Mouse (Mus musculus): ENCODE results near the gene Proser2. TPM values are rescaled to one million over a fixed set of nuclear protein-coding genes. Genes with fewer than 3 reads are reported as not detected.

Proser2 gene
- polyA plus RNA-seq, 1 experiment from 2014 or later: 2.8 TPM

GRCm38 (mm10) chr2:6162366-6163040 is 32.5 kb upstream of the Proser2 start:
- H3K9ac ChIP-seq (ENCODE audit: low read length): no peak overlapping the region
- WGBS: 73% methylated on average over 6 of the region's 6 CpGs
- no peak overlapping the region for H3K4me3 ChIP-seq (ENCODE audit: low read depth, low read length)
- ATAC-seq (replicated peaks; ENCODE audit: low FRiP score) (no peak), DNase-seq (ENCODE audit: low spot score) (no peak)
- H3K27ac ChIP-seq (ENCODE audit: low read depth, low read length): no peak overlapping the region
- no peaks in the 10 kb centered on the region for H3K27me3 ChIP-seq (ENCODE audit: control insufficient read depth, insufficient read depth, low read length)
- no peaks in the 10 kb centered on the region for H3K9me3 ChIP-seq (ENCODE audit: control insufficient read depth, low read length)
- H3K4me2 ChIP-seq (ENCODE audit: low read depth, low read length, severe bottlenecking): no peak overlapping the region
- H3K36me3 ChIP-seq (ENCODE audit: control insufficient read depth, insufficient read depth, low read length): no peaks in the 10 kb centered on the region
- H3K4me1 ChIP-seq (replicated peaks; ENCODE audit: control insufficient read depth, insufficient read depth, low read length): no peaks in the 10 kb centered on the region

DNA sequence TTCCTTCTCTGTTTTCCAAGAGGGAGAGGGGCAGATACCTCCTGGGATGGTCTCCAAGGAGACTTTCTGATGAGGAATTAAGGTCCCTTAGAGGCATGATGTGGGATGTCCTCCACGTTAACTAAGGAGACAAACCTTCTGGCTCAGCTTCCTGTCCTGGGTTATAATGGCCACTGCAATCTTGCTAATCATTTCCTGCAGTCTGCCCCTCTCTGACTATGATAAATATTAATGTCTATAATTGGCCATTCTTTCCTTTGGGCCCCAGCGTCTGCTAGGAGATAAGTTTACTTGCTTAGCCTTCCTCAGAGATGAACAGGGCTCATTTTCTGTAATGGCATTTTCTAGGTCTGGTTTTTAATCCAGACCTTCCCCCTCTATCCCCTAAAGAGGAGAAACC is 29.7 kb upstream of the Proser2 start:
- Histone ChIP-seq H3K4me2 (ENCODE audit: low read depth, low read length, severe bottlenecking) (no peak overlapping the region), H3K9me3 (ENCODE audit: control insufficient read depth, low read length) (no peaks in the 10 kb centered on the region), H3K36me3 (ENCODE audit: control insufficient read depth, insufficient read depth, low read length) (no peaks in the 10 kb centered on the region), H3K9ac (ENCODE audit: low read length) (no peak overlapping the region), H3K4me3 (ENCODE audit: low read depth, low read length) (no peak overlapping the region), H3K27ac (ENCODE audit: low read depth, low read length) (no peak overlapping the region), H3K27me3 (ENCODE audit: control insufficient read depth, insufficient read depth, low read length) (no peaks in the 10 kb centered on the region), H3K4me1 (replicated peaks; ENCODE audit: control insufficient read depth, insufficient read depth, low read length) (no peaks in the 10 kb centered on the region)
- DNase-seq (ENCODE audit: low spot score) (no peak), ATAC-seq (replicated peaks; ENCODE audit: low FRiP score) (no peak)
- WGBS: 72% methylated on average over 2 of the region's 2 CpGs

- Histone ChIP-seq H3K36me3 (ENCODE audit: control insufficient read depth, insufficient read depth, low read length) (no peaks in the 10 kb centered on the region), H3K4me1 (replicated peaks; ENCODE audit: control insufficient read depth, insufficient read depth, low read length) (no peaks in the 10 kb centered on the region), H3K9me3 (ENCODE audit: control insufficient read depth, low read length) (no peaks in the 10 kb centered on the region), H3K9ac (ENCODE audit: low read length) (no peak overlapping the region), H3K27ac (ENCODE audit: low read depth, low read length) (no peak overlapping the region), H3K27me3 (ENCODE audit: control insufficient read depth, insufficient read depth, low read length) (no peaks in the 10 kb centered on the region), H3K4me2 (ENCODE audit: low read depth, low read length, severe bottlenecking) (no peak overlapping the region), H3K4me3 (ENCODE audit: low read depth, low read length) (no peak overlapping the region)
- ATAC-seq (replicated peaks; ENCODE audit: low FRiP score) (no peak), DNase-seq (ENCODE audit: low spot score) (no peak)
- 94% methylated on average over 9 of the region's 9 CpGs for WGBS
These were observed 29.2 kb upstream of the Proser2 start for GRCm38 (mm10) chr2:6159219-6159618.

DNA sequence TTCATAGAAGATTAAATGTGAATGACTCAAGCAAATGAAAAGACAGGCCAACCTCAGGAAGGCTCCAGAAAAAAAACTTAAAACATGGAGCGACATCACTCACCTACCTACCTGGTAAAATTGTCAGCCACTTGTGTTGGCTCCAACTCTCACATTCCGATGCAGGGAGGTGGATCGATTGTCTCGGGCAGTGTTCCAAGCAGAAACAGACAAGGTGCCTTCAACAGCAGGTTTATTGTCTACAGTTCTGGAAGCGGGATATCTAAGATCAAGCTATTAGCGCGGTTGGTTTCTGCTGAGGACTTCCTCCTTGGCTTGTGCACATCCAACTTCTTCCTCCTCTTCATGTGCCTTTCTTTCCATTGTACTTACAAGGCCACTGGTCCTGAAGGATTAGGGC is 27.6 kb upstream of the Proser2 start:
- H3K36me3 ChIP-seq (ENCODE audit: control insufficient read depth, insufficient read depth, low read length): no peaks in the 10 kb centered on the region
- H3K27ac ChIP-seq (ENCODE audit: low read depth, low read length): no peak overlapping the region
- no peak for DNase-seq (ENCODE audit: low spot score)
- no peaks in the 10 kb centered on the region for H3K4me1 ChIP-seq (replicated peaks; ENCODE audit: control insufficient read depth, insufficient read depth, low read length)
- no peaks in the 10 kb centered on the region for H3K9me3 ChIP-seq (ENCODE audit: control insufficient read depth, low read length)
- H3K27me3 ChIP-seq (ENCODE audit: control insufficient read depth, insufficient read depth, low read length): no peaks in the 10 kb centered on the region
- WGBS: 90% methylated on average over 7 of the region's 7 CpGs
- ATAC-seq (replicated peaks; ENCODE audit: low FRiP score): no peak
- H3K4me2 ChIP-seq (ENCODE audit: low read depth, low read length, severe bottlenecking): no peak overlapping the region
- no peak overlapping the region for H3K4me3 ChIP-seq (ENCODE audit: low read depth, low read length)
- no peak overlapping the region for H3K9ac ChIP-seq (ENCODE audit: low read length)

DNA sequence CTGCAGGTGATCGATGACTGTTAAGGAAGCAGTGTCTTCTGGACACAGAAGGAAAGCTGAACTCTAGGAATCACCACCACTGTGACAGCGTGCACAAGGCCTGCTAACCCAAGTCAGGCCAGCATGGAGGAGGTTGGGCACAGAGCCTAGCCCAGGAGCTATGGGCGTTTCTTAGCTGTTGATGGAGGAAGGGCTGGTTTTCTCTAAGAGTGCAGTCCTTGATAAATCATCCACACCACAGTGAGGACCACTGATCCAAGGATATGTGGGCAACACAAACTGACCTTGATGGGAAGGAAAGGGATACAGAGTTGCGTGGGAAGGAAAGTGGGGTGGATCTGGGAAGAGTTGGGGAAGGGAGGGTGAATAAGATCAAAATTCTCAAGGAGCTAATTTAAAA is 27.2 kb upstream of the Proser2 start:
- Histone ChIP-seq H3K4me1 (replicated peaks; ENCODE audit: control insufficient read depth, insufficient read depth, low read length) (no peaks in the 10 kb centered on the region), H3K4me2 (ENCODE audit: low read depth, low read length, severe bottlenecking) (no peak overlapping the region), H3K36me3 (ENCODE audit: control insufficient read depth, insufficient read depth, low read length) (no peaks in the 10 kb centered on the region), H3K27me3 (ENCODE audit: control insufficient read depth, insufficient read depth, low read length) (no peaks in the 10 kb centered on the region), H3K9me3 (ENCODE audit: control insufficient read depth, low read length) (no peaks in the 10 kb centered on the region), H3K27ac (ENCODE audit: low read depth, low read length) (no peak overlapping the region), H3K9ac (ENCODE audit: low read length) (no peak overlapping the region), H3K4me3 (ENCODE audit: low read depth, low read length) (no peak overlapping the region)
- DNase-seq (ENCODE audit: low spot score) (no peak), ATAC-seq (replicated peaks; ENCODE audit: low FRiP score) (no peak)
- 88% methylated on average over 4 of the region's 4 CpGs for WGBS

GRCm38 (mm10) chr2:6149801-6150200 is 19.8 kb upstream of the Proser2 start:
- WGBS: 92% methylated on average over 5 of the region's 5 CpGs
- Histone ChIP-seq H3K4me1 (replicated peaks; ENCODE audit: control insufficient read depth, insufficient read depth, low read length) (no peaks in the 10 kb centered on the region), H3K27me3 (ENCODE audit: control insufficient read depth, insufficient read depth, low read length) (no peaks in the 10 kb centered on the region), H3K4me3 (ENCODE audit: low read depth, low read length) (no peak overlapping the region), H3K4me2 (ENCODE audit: low read depth, low read length, severe bottlenecking) (no peak overlapping the region), H3K9ac (ENCODE audit: low read length) (no peak overlapping the region), H3K9me3 (ENCODE audit: control insufficient read depth, low read length) (no peaks in the 10 kb centered on the region), H3K36me3 (ENCODE audit: control insufficient read depth, insufficient read depth, low read length) (no peaks in the 10 kb centered on the region), H3K27ac (ENCODE audit: low read depth, low read length) (no peak overlapping the region)
- no peak for DNase-seq (ENCODE audit: low spot score)
- ATAC-seq (replicated peaks; ENCODE audit: low FRiP score): no peak

DNA sequence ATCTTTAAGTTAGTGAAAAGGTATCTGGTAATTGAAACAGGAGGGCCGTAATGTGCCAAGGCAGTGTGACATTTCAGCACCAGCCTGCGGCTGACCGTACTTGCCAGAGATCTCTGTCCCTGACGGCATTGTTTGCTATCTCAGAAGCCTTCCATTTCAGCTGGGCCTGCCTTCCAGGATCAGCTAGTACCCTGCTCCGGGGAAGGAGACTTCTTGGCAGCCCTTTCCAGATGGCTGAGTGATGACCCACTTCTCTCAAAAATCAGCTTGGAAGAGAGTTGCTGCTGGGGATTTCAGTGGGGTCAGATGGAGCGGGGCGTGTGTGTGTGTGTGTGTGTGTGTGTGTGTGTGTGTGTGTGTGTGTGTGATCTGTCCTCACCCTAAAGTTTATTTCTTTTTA is 16.9 kb upstream of the Proser2 start:
- DNase-seq (ENCODE audit: low spot score) (no peak), ATAC-seq (replicated peaks; ENCODE audit: low FRiP score) (no peak)
- H3K9ac ChIP-seq (ENCODE audit: low read length): no peak overlapping the region
- no peaks in the 10 kb centered on the region for H3K36me3 ChIP-seq (ENCODE audit: control insufficient read depth, insufficient read depth, low read length)
- 89% methylated on average over 7 of the region's 7 CpGs for WGBS
- H3K4me2 ChIP-seq (ENCODE audit: low read depth, low read length, severe bottlenecking): no peak overlapping the region
- H3K4me1 ChIP-seq (replicated peaks; ENCODE audit: control insufficient read depth, insufficient read depth, low read length): no peaks in the 10 kb centered on the region
- no peak overlapping the region for H3K4me3 ChIP-seq (ENCODE audit: low read depth, low read length)
- H3K27ac ChIP-seq (ENCODE audit: low read depth, low read length): no peak overlapping the region
- no peaks in the 10 kb centered on the region for H3K27me3 ChIP-seq (ENCODE audit: control insufficient read depth, insufficient read depth, low read length)
- no peaks in the 10 kb centered on the region for H3K9me3 ChIP-seq (ENCODE audit: control insufficient read depth, low read length)

DNA sequence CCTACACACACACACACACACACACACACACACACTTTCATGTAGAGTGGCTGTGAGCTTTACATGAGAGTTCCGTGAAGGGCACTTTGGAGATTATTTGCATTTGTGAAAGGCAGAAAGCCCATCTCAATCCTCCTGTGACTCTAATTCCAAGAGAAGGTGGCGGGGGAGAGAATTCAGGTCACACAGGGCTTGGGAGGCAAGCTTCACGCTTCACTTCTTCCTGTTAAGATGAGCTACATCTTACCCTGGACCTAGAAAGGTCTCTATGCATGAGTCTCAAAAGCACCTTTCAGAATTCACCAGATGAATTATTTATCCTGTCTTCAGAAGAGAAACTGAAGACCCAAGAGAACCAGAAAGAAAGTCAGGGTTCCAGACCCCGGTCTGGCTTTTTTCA is 16.2 kb upstream of the Proser2 start:
- Histone ChIP-seq H3K27ac (ENCODE audit: low read depth, low read length) (no peak overlapping the region), H3K36me3 (ENCODE audit: control insufficient read depth, insufficient read depth, low read length) (no peaks in the 10 kb centered on the region), H3K4me3 (ENCODE audit: low read depth, low read length) (no peak overlapping the region), H3K9ac (ENCODE audit: low read length) (no peak overlapping the region), H3K4me1 (replicated peaks; ENCODE audit: control insufficient read depth, insufficient read depth, low read length) (no peaks in the 10 kb centered on the region), H3K9me3 (ENCODE audit: control insufficient read depth, low read length) (no peaks in the 10 kb centered on the region), H3K4me2 (ENCODE audit: low read depth, low read length, severe bottlenecking) (no peak overlapping the region), H3K27me3 (ENCODE audit: control insufficient read depth, insufficient read depth, low read length) (no peaks in the 10 kb centered on the region)
- WGBS: 79% methylated on average over 4 of the region's 4 CpGs
- DNase-seq (ENCODE audit: low spot score) (no peak), ATAC-seq (replicated peaks; ENCODE audit: low FRiP score) (no peak)

DNA sequence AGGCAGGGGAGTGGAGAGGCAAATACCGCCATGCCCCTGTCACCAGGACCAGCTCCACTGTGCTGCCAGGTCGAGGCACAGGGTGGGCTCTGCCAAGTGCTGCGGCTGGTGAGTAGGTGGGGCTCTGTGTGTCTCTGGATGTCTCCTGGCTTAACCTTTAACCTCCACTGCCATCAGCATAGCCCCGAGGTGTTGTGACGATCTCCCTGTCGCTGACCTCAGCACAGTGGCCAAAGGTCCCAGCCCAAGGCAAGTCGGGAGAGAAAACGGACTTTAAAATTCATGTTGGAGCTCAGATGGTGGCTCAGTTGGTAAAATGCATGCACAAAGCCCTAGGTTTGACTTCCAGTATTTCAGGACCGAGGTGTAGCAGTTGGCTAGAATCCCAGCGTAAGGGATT is 15.6 kb upstream of the Proser2 start:
- Histone ChIP-seq H3K27ac (ENCODE audit: low read depth, low read length) (no peak overlapping the region), H3K9me3 (ENCODE audit: control insufficient read depth, low read length) (no peaks in the 10 kb centered on the region), H3K27me3 (ENCODE audit: control insufficient read depth, insufficient read depth, low read length) (no peaks in the 10 kb centered on the region), H3K4me1 (replicated peaks; ENCODE audit: control insufficient read depth, insufficient read depth, low read length) (no peaks in the 10 kb centered on the region), H3K4me3 (ENCODE audit: low read depth, low read length) (no peak overlapping the region), H3K4me2 (ENCODE audit: low read depth, low read length, severe bottlenecking) (no peak overlapping the region), H3K9ac (ENCODE audit: low read length) (no peak overlapping the region), H3K36me3 (ENCODE audit: control insufficient read depth, insufficient read depth, low read length) (no peaks in the 10 kb centered on the region)
- DNase-seq (ENCODE audit: low spot score): peak; percentile 21
- 79% methylated on average over 10 of the region's 10 CpGs for WGBS
- ATAC-seq (replicated peaks; ENCODE audit: low FRiP score): no peak
